Mouse (Mus musculus): ENCODE data around the gene Marveld1. TPM values are rescaled to one million over a fixed set of nuclear protein-coding genes. Genes with fewer than 3 reads are reported as not detected.

Gene Marveld1
- polyA plus RNA-seq, 1 experiment from 2014 or later = 34.3 TPM

- ATAC-seq = no peak
- TF ChIP-seq CTCF (IDR thresholded peaks at IDR 0.05) = no peak
- ChIA-PET POLR2A (interaction anchor here (1.7 kb wide), 1 partner anchor 9 kb away, joined by 5 read pairs; no protein-coding TSS in a partner anchor), CTCF (interaction anchor here (0.8 to 6.8 kb wide), 5 partner anchors 13 to 91 kb away, joined by 3 to 49 read pairs (median 4); partner anchors contain the start of gene Ankrd2)
- DNase-seq (ENCODE audit: low read depth, low spot score) = no peak
- no peaks in the 10 kb centered on the region for H3K27me3 ChIP-seq
- in situ Hi-C loops (cut with MboI; ENCODE audit: low pct_unique_long_range_greater_than_20kb) = no loop called here
Observed at GRCm38 (mm10) chr19:42127024-42127423, 20.2 kb upstream of the Marveld1 start.

GRCm38 (mm10) chr19:42128052-42128740, 19.0 kb upstream of the Marveld1 start:
- H3K27me3 ChIP-seq = no peaks in the 10 kb centered on the region
- CTCF ChIA-PET = interaction anchor here (1.2 to 6.8 kb wide), 7 partner anchors 15 to 93 kb away, joined by 3 to 49 read pairs (median 4); partner anchors contain the start of gene Ankrd2
- no peak for TF ChIP-seq CTCF (IDR thresholded peaks at IDR 0.05)
- ATAC-seq = peak; percentile 8
- DNase-seq (ENCODE audit: low read depth, low spot score) = no peak
- in situ Hi-C loops (cut with MboI; ENCODE audit: low pct_unique_long_range_greater_than_20kb) = no loop called here
- POLR2A ChIA-PET = interaction anchor here (0.9 to 1.3 kb wide), 3 partner anchors 16 to 38 kb away, joined by 3 to 4 read pairs (median 3); partner anchors contain the start of gene Pi4k2a

DNA sequence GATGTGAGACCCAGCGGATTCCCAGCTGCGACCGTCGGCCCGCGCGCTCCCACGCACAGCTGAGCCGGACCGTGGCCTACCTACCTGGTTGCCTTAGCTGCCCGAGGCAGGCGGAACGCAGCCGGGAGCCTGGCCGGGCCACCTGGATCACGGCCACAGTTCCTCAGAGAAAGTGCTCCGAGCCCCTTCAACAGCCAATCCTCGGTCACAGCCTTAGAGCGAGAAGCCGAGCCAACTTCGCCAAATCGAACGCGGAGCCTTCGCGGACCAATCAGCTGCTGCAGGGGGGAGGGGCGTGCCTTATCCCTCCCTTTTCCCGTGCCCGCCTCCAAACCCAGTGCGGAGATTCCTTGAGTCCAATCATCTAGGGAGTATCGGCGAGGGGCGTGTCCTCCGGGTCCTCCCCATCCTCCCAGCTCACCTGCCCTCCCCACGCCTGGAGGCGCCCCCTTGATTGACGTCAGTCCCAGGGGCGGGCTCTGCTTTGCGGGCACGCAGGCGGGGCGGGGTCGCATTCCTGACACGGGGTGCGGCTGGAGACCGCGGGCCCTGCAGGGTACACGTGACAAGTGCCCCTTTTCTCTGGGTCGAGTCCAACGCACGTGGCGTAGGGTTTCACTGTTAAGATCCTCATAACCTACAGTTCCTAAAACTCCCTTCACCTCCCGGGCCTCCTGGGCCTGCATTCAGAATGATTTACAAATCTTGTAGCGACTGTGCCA, 18.3 kb upstream of the Marveld1 start, which contains the start of gene Avpi1:
Avpi1 (minus strand) TSS at position 273 of the 722 bp plus-strand sequence.
- POLR2A ChIA-PET = interaction anchor here (0.9 to 1.3 kb wide), 4 partner anchors 16 to 136 kb away, joined by 3 to 4 read pairs (median 3); partner anchors contain the start of gene Pi4k2a
- no peaks in the 10 kb centered on the region for H3K27me3 ChIP-seq
- CTCF ChIA-PET = interaction anchor here (1.3 to 6.8 kb wide), 7 partner anchors 14 to 93 kb away, joined by 3 to 49 read pairs (median 6); partner anchors contain the start of gene Ankrd2
- no peak for TF ChIP-seq CTCF (IDR thresholded peaks at IDR 0.05)
- ATAC-seq = peak; percentile 94
- in situ Hi-C loops (cut with MboI; ENCODE audit: low pct_unique_long_range_greater_than_20kb) = no loop called here
- peak; percentile 74 for DNase-seq (ENCODE audit: low read depth, low spot score)

DNA sequence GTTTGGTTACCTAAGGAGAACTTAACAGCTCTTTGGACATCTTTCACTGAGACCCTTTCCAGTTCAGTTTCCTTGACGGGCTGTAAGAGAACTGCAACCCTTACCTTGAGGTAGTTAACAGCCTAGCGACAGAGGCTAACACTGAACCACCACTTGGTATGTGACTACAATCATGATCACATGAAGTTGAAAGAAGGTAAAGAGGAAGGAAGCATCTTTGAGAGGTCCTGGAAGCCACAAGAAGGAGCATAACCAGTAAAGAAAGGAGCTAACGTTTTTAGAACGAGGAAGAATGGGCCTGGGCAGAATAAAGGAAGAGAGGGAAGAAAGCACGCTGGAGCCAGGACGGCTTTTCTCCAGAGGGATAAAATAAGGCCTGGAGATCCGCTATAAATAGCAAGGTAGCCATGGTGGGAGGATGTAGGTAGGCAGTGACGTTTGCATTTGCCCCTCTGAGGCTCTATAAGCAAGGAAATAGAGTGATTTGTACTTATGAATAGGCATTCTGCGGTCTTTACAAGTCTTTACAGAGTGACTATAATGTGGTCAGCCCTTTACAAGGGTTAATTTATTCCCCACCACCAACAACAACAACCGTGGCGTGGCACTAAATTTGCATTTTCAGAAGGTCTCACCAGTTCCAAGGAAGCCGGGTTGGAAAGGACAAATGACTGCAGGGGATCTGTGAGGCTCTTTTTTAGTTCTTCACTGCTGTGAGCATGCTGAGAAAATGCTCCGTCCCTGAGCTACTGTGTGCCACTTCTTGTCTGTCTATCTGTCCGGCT, 17.5 kb upstream of the Marveld1 start:
- ATAC-seq = no peak
- in situ Hi-C loops (cut with MboI; ENCODE audit: low pct_unique_long_range_greater_than_20kb) = no loop called here
- no peaks in the 10 kb centered on the region for H3K27me3 ChIP-seq

GRCm38 (mm10) chr19:42130294-42130606, 16.9 kb upstream of the Marveld1 start:
- no peak for TF ChIP-seq CTCF (IDR thresholded peaks at IDR 0.05)
- no peak for DNase-seq (ENCODE audit: low read depth, low spot score)
- no peak for ATAC-seq
- CTCF ChIA-PET = interaction anchor here (1.5 to 6.8 kb wide), 4 partner anchors 13 to 95 kb away, joined by 3 to 49 read pairs (median 6); partner anchors contain the start of gene Ankrd2
- no peaks in the 10 kb centered on the region for H3K27me3 ChIP-seq
- in situ Hi-C loops (cut with MboI; ENCODE audit: low pct_unique_long_range_greater_than_20kb) = no loop called here
- POLR2A ChIA-PET = no interaction called here

More for the DNA sequence above, 17.5 kb upstream of the Marveld1 start:
- DNase-seq (ENCODE audit: low read depth, low spot score) = no peak
- CTCF ChIA-PET = interaction anchor here (1.7 to 6.8 kb wide), 5 partner anchors 13 to 94 kb away, joined by 3 to 49 read pairs (median 6); partner anchors contain the start of gene Ankrd2
- POLR2A ChIA-PET = interaction anchor here (0.9 to 1.0 kb wide), 2 partner anchors 15 to 137 kb away, joined by 3 read pairs; no protein-coding TSS in a partner anchor
- no peak for TF ChIP-seq CTCF (IDR thresholded peaks at IDR 0.05)

GRCm38 (mm10) chr19:42131101-42131500, 16.1 kb upstream of the Marveld1 start:
- DNase-seq (ENCODE audit: low read depth, low spot score) = peak; percentile 48
- POLR2A ChIA-PET = no interaction called here
- CTCF ChIA-PET = interaction anchor here (1.0 to 6.8 kb wide), 4 partner anchors 12 to 96 kb away, joined by 3 to 49 read pairs (median 4); partner anchors contain the start of gene Ankrd2
- no peaks in the 10 kb centered on the region for H3K27me3 ChIP-seq
- no peak for TF ChIP-seq CTCF (IDR thresholded peaks at IDR 0.05)
- no peak for ATAC-seq
- in situ Hi-C loops (cut with MboI; ENCODE audit: low pct_unique_long_range_greater_than_20kb) = no loop called here

- DNase-seq (ENCODE audit: low read depth, low spot score) (no peak), ATAC-seq (no peak)
- H3K27me3 ChIP-seq = no peaks in the 10 kb centered on the region
- no peak for TF ChIP-seq CTCF (IDR thresholded peaks at IDR 0.05)
- ChIA-PET POLR2A (no interaction called here), CTCF (interaction anchor here (2.0 kb wide), 1 partner anchor 9 kb away, joined by 6 read pairs; no protein-coding TSS in a partner anchor)
- in situ Hi-C loops (cut with MboI; ENCODE audit: low pct_unique_long_range_greater_than_20kb) = no loop called here
Observed at GRCm38 (mm10) chr19:42135070-42135469, 12.1 kb upstream of the Marveld1 start.

DNA sequence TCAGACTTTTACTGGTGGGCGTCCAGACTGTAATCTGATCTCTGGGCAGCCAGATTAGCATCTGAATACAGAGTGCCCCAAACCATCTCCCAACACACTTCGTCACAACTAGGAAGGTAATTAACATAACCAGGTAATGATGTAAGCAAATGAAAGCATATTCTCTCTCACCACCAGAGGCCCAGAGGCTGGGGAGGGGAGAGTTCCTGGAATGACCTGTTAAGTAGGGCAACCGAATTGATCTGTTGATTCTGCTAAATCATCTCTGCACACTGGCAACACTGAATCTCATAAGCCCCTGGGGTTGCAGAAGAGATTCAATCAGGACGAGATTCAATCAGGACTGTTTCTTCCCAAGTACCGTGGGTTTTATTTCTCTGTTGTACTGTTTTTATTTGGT, 11.1 kb upstream of the Marveld1 start:
- CTCF ChIA-PET = interaction anchor here (1.1 kb wide), 1 partner anchor 16 kb away, joined by 6 read pairs; no protein-coding TSS in a partner anchor

GRCm38 (mm10) chr19:42137167-42137672, 10.0 kb upstream of the Marveld1 start:
- CTCF ChIA-PET = interaction anchor here (1.1 to 1.2 kb wide), 2 partner anchors 8 to 15 kb away, joined by 3 to 6 read pairs; no protein-coding TSS in a partner anchor
- no peaks in the 10 kb centered on the region for H3K27me3 ChIP-seq
- DNase-seq (ENCODE audit: low read depth, low spot score) (no peak), ATAC-seq (no peak)
- in situ Hi-C loops (cut with MboI; ENCODE audit: low pct_unique_long_range_greater_than_20kb) = no loop called here
- POLR2A ChIA-PET = interaction anchor here (0.6 kb wide), 1 partner anchor 102 kb away, joined by 3 read pairs; the partner anchor contains the start of gene Ankrd2
- TF ChIP-seq CTCF (IDR thresholded peaks at IDR 0.05) = no peak

More for the DNA sequence above, 11.1 kb upstream of the Marveld1 start:
- no peak for TF ChIP-seq CTCF (IDR thresholded peaks at IDR 0.05)
- no peaks in the 10 kb centered on the region for H3K27me3 ChIP-seq
- no peak for ATAC-seq
- no peak for DNase-seq (ENCODE audit: low read depth, low spot score)
- POLR2A ChIA-PET = no interaction called here
- in situ Hi-C loops (cut with MboI; ENCODE audit: low pct_unique_long_range_greater_than_20kb) = no loop called here

Data from Patski (cell line).